Mouse (Mus musculus) thymus, adult 2 months (tissue): ENCODE data around the gene Hsp90ab1.

Source experiments
- CTCF ChIP-seq: fragments of 200-500 bp; IDR thresholded peaks from 2 replicates; pipeline ENCODE4 v1.5.1; 2012; ENCODE audit warnings: mild to moderate bottlenecking, control low read depth, low read length, moderate library complexity, borderline replicate concordance; ENCODE audit not compliant: control insufficient read depth, poor library complexity, insufficient read depth; ENCODE audit errors: extremely low read depth
- POLR2A ChIP-seq: fragments of 200-500 bp; IDR thresholded peaks from 2 replicates; pipeline ENCODE4 v1.6.1; 2012; ENCODE audit warnings: mild to moderate bottlenecking, low read length, control low read depth, moderate library complexity; ENCODE audit not compliant: control insufficient read depth, poor library complexity, insufficient read depth; ENCODE audit errors: extremely low read depth

DNA sequence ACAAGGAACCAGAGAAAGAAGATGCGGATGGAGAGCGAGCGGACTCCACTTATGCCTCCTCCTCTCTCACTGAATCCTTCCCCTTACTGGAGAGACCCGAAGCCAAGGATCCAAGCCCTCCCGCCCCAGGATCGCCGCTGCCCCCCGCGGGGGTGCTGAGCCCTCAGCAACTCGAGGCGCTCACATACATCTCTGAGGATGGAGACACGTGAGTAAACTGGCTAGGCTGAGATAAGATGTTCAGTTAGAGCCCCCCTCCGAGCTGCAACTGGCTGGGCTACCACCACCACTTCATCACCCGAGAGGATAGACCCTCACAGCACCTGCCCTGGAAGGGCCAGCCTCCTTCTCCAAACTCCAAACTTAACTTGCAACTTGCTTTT, 17.0 kb downstream of the Hsp90ab1 start:
- TF ChIP-seq CTCF (no peak), POLR2A (no peak; the same call in 1 of the 2 replicates)
